Comparison of ENCODE assay signal across 8 mouse cellular contexts in the genomic region with DNA sequence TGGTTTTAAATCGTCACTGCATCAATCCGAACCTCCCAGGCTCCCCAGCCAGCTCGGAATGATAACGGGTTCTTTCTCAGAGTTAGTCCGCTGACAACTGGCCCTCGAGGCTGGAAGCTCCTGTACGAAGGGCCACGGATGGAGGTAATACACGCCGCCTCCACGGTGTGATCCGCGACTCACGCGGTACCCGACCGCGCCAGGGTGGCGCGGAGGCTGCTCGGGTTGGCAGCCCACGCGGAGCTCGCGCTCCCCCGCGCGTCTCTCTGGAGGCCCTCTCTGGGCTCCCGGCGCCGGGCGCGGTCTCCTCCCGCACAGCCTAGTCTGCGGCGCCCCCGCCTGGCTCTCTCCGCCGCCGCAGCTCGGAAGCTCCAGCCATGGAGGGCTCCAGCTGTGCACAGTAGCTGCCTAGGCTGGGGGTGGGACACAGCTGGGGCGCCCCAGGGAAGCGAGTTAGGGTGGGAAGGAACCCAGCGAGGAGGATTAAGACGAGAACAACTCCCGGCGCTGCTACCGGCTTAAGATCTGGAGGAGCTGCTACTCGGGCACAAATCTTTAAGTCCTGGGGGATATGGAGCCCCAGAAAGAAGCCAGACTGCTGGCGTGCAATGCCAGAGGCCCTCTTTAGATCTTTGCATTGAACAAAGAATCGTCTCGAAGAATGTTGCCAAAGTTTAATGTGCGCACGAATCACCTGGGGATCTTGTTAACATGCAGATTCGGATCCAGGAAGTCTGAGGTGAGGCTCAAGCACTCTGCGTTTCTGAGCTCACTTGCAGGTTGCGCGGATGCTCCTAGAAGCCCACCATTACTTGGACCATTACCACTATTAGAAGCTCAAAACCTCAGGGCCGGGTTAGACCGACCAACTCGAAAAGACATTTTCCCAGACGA. TPM values are rescaled to one million over a fixed set of nuclear protein-coding genes. Genes with fewer than 3 reads are reported as not detected.
A peak's percentile ranks its signal among the peaks of the same experiment; 100 is the strongest.
DNase-seq lines count a peak whose midpoint lies in the region; ATAC-seq lines count a peak whose summit lies in the region.

No protein-coding gene starts in this region.

- peak overlapping the region; percentile 32 for H3K4me3 ChIP-seq in liver, embryonic 13.5 days (replicated peaks)

- no peaks in the 10 kb centered on the region; the same call in 1 of the 2 replicates for H3K4me1 ChIP-seq in liver, embryonic 13.5 days (replicated peaks)

- peak; percentile 82 for ATAC-seq in common myeloid progenitor, adult 5-6 weeks (replicated peaks; ENCODE audit: low read depth, poor library complexity, severe bottlenecking)
- ATAC-seq in liver, embryonic 13.5 days (ENCODE audit: low read depth) = peak; percentile 36; the same call in 1 of the 2 replicates

- H3K9ac ChIP-seq in liver, embryonic 13.5 days = no peak overlapping the region

- no peaks in the 10 kb centered on the region for H3K36me3 ChIP-seq in liver, embryonic 13.5 days

- H3K27me3 ChIP-seq in liver, embryonic 13.5 days = peaks cover 75% of the 10 kb centered on the region

- peak; percentile 6 to 42 for DNase-seq in cerebellum, adult 18-20 months
- DNase-seq in cerebellum, adult 11-12 months = no peak
- peak; percentile 55 to 69 for DNase-seq in gastrocnemius, postnatal 4 days (ENCODE audit: low spot score in 2 of 2)
- DNase-seq in hindlimb bud, embryonic 11.5 days (ENCODE audit: extremely low spot score, low read depth, low spot score) = peak; percentile 26
- DNase-seq in liver, embryonic 13.5 days = no peak
- peak; percentile 88 for DNase-seq in neural tube, embryonic 10.5 days (ENCODE audit: extremely low spot score, low spot score)
- peak; percentile 66 for DNase-seq in yolk sac, embryonic 10.5 days (ENCODE audit: low spot score)

- WGBS in liver, embryonic 13.5 days (ENCODE audit: insufficient replicate concordance) = 2% methylated on average over 62 of the region's 62 CpGs

- no peak overlapping the region for H3K27ac ChIP-seq in liver, embryonic 13.5 days

- H3K4me2 ChIP-seq in liver, embryonic 13.5 days = peak overlapping the region; percentile 48

- no peaks in the 10 kb centered on the region for H3K9me3 ChIP-seq in liver, embryonic 13.5 days (replicated peaks)

RNA-seq across cellular contexts. Expression of a gene that starts 32.7 kb away (rescaled TPM):
- total RNA-seq in common myeloid progenitor, adult 5-6 weeks (2017) = 3.9 and 10.8 TPM in 2 replicates
- 10 to 100 TPM; 15.6 to 18.0 TPM for total RNA-seq in gastrocnemius, postnatal 4 days (2021)
- polyA plus RNA-seq in liver, embryonic 13.5 days (2015; fragmentation: Nextera tagmentation; extraction: Ambion mirVana) = 0.81 and 1.2 TPM in 2 replicates

Comparison
In these comparisons a context has a peak if more than half of its experiments do, and no peak if none do; other contexts are left out.
1. DNase-seq: peak in cerebellum, adult 18-20 months (2 of 2), gastrocnemius, postnatal 4 days (2 of 2), hindlimb bud, embryonic 11.5 days (single experiment), neural tube, embryonic 10.5 days (single experiment) and yolk sac, embryonic 10.5 days (single experiment); none in cerebellum, adult 11-12 months (single experiment) and liver, embryonic 13.5 days (single experiment).